Mouse (Mus musculus) spleen, adult 10 weeks (tissue): Measurements from ENCODE around the gene Bloc1s3. TPM values are rescaled to one million over a fixed set of nuclear protein-coding genes. Genes with fewer than 3 reads are reported as not detected.

Experiments used
- polyA plus RNA-seq: library from polyadenylated mRNA; stranded (reverse); fragments of 350-450 nt; fragmentation: Illumina TruSeq; extraction: RNeasy Lipid Tissue Mini Kit (QIAGEN cat#74804); gene quantifications from one replicate; pipeline ENCODE4 v1.2.3, GENCODE M21; 2015; ENCODE audit warnings: low replicate concordance; ENCODE audit not compliant: insufficient read depth

The Bloc1s3 gene
- 8.9 TPM for polyA plus RNA-seq

DNA sequence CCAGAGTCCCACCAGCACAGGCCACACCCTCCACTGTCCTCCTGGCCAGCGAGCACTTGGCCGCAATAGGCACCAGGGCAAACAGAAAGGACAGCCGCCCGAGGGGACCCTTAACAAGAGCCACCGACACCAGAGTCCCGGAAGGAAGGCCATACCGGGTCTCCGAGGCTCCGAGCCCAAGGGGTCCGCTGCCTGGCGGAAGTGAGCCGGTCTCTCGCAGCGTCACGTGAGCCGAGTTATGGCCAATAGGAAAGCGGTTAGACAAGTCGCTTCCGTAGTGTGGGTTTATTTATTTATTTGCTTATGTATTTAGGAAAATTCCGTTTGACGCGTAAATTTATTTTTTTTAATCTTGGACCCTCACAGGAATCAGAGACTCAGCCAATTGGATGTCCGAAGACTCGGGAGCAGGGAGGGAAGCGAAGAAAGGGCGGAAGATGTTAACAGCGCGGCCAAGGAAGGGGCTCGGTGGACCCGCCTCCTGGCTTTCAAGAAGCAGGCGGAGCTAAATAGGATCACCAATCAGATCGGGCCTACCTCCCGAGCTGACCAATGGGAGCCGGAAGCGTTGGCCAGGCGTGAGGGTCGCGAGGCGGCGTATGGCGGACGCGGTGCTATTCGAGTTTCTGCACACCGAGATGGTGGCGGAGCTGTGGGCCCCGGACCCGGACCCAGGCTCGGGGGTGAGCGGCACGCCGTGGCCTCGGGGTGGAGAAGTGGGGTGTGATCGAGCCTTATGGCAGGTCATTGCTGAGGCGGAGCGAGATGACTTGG, at the start of gene Bloc1s3, which contains the start of gene Trappc6a:
Gene Bloc1s3 (minus strand): TSS at position 218 of the 774 bp plus-strand sequence.
Gene Trappc6a (plus strand): TSS at position 246 of the 774 bp plus-strand sequence.

GRCm38 (mm10) chr7:19517652-19518365, 9.6 kb upstream of the Bloc1s3 start, which contains the start of gene Nkpd1:
TSS of gene Nkpd1 (plus strand) at chr7:19517838.

GRCm38 (mm10) chr7:19462884-19463381, 45.2 kb downstream of the Bloc1s3 start, which contains the start of gene Exoc3l2:
TSS of gene Exoc3l2 (plus strand) at chr7:19463331.

DNA sequence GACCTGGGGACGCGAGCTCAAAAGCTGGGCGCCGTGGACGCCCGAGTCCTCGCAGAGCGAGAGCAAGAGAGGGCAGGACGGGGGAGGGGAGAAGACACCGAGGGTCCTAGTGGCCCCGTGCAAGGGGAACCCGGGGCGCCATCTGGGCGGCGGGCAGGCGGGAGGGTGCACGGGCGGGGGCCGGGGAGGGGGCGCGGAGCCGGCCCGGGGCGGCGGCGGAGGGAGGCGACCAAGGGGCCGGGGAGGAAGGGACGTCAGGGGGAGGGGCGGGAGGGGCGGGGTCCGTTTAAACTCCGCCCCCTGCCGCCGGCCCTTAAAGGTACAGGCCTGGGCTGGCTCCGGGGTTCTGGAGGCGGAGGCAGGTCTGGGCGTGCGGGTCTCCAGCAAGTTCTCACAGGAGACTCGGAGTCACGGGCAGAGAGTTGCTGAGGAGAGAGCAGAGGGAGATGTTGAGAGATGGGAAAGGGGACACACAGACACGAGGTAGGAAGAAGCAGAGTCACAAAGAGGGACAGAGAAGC, 49.5 kb downstream of the Bloc1s3 start, which contains the start of gene Mark4:
Gene Mark4 (minus strand): TSS at position 231 of the 521 bp plus-strand sequence.

Other genes starting within 250 kb of the Bloc1s3 start
- 295 TPM for gene Vasp, start 236.6 kb downstream of the Bloc1s3 start, polyA plus RNA-seq
- gene Ppm1n, start 228.3 kb downstream of the Bloc1s3 start, polyA plus RNA-seq = 1.3 TPM
- 1.8 TPM for gene Rtn2, start 225.7 kb downstream of the Bloc1s3 start, polyA plus RNA-seq
- 1.4 TPM for gene Fosb, start 198.3 kb downstream of the Bloc1s3 start, polyA plus RNA-seq
- 15.9 TPM for gene Ercc1, start 163.6 kb downstream of the Bloc1s3 start, polyA plus RNA-seq
- gene Cd3eap, start 148.9 kb downstream of the Bloc1s3 start, polyA plus RNA-seq = 7.3 TPM
- gene Ppp1r13l, start 148.6 kb downstream of the Bloc1s3 start, polyA plus RNA-seq = 0.11 TPM
- 21.4 TPM for gene Ercc2, start 126.4 kb downstream of the Bloc1s3 start, polyA plus RNA-seq
- gene Klc3, start 104.3 kb downstream of the Bloc1s3 start, polyA plus RNA-seq = not detected
- gene Ckm, start 103.6 kb downstream of the Bloc1s3 start, polyA plus RNA-seq = not detected
- 9.6 TPM for gene Mark4, start 49.5 kb downstream of the Bloc1s3 start, polyA plus RNA-seq
- 2.4 TPM for gene Exoc3l2, start 45.0 kb downstream of the Bloc1s3 start, polyA plus RNA-seq
- gene Trappc6a, start within 50 bp of the Bloc1s3 start, polyA plus RNA-seq = 4.6 TPM
- 0.26 TPM for gene Nkpd1, start 9.5 kb upstream of the Bloc1s3 start, polyA plus RNA-seq
- gene Ppp1r37, start 54.7 kb upstream of the Bloc1s3 start, polyA plus RNA-seq = 6.9 TPM
- gene Zfp296, start 68.9 kb upstream of the Bloc1s3 start, polyA plus RNA-seq = 2.5 TPM
- gene Gemin7, start 69.2 kb upstream of the Bloc1s3 start, polyA plus RNA-seq = 77.3 TPM
- gene Clasrp, start 96.1 kb upstream of the Bloc1s3 start, polyA plus RNA-seq = 39.0 TPM
- gene Relb, start 121.1 kb upstream of the Bloc1s3 start, polyA plus RNA-seq = 33.2 TPM
- gene Clptm1, start 156.7 kb upstream of the Bloc1s3 start, polyA plus RNA-seq = 90.3 TPM
- 2.6 TPM for gene Apoc2, start 169.6 kb upstream of the Bloc1s3 start, polyA plus RNA-seq
- gene Gm44805, start 173.1 kb upstream of the Bloc1s3 start, polyA plus RNA-seq = not detected
- not detected for gene Apoc4, start 173.1 kb upstream of the Bloc1s3 start, polyA plus RNA-seq
- 27.6 TPM for gene Apoc1, start 184.3 kb upstream of the Bloc1s3 start, polyA plus RNA-seq
- gene Apoe, start 190.8 kb upstream of the Bloc1s3 start, polyA plus RNA-seq = 297 TPM
- 9.2 TPM for gene Tomm40, start 207.1 kb upstream of the Bloc1s3 start, polyA plus RNA-seq
- 6.5 TPM for gene Nectin2, start 242.1 kb upstream of the Bloc1s3 start, polyA plus RNA-seq